Mouse (Mus musculus): ENCODE data around the gene Cyp4x1. TPM values are rescaled to one million over a fixed set of nuclear protein-coding genes. Genes with fewer than 3 reads are reported as not detected.

The Cyp4x1 gene
- total RNA-seq, 2 experiments from 2014 or later = not detected

DNA sequence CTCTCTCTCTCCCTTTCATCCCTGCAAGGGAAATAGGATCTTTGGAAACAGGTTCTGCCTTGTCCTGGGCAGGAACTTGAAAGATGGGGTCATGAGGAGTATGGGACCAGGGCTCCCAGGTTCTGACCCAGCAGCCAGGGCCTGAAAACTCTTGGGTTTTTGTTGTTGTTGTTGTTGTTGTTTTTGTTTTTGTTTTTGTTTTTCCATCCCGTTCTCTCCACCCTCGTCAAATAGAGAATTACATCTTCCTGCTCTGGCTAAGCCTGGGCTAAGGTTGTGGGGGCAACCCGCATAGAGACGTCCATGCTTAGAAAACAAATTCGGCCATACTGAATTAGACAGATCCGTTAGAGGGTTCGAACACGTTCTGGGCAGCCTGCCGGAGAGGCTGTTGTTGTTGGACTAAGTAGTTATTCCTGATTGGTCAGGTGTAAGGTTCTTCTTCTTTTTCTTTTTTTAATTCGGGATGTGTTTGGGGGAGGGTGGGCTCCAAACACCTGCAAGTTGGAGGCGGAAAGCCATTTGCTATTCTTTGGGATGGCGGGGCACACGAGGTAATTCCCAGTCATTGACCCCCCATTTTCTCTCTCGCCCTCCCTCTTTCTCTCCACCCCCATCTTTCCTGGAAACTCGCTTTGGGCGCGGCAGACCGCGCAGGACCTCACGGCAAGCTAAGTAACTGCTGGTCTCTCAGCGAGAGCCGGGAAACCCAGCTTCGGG is 75.0 kb downstream of the Cyp4x1 start:
- intact Hi-C loops (cut with DNase I; ENCODE audit: low total_unique reads) = no loop called here
- no peak for DNase-seq

- no peak for DNase-seq
- intact Hi-C loops (cut with DNase I; ENCODE audit: low total_unique reads) = no loop called here
These were observed 75.7 kb downstream of the Cyp4x1 start for GRCm38 (mm10) chr4:115058317-115058761.

DNA sequence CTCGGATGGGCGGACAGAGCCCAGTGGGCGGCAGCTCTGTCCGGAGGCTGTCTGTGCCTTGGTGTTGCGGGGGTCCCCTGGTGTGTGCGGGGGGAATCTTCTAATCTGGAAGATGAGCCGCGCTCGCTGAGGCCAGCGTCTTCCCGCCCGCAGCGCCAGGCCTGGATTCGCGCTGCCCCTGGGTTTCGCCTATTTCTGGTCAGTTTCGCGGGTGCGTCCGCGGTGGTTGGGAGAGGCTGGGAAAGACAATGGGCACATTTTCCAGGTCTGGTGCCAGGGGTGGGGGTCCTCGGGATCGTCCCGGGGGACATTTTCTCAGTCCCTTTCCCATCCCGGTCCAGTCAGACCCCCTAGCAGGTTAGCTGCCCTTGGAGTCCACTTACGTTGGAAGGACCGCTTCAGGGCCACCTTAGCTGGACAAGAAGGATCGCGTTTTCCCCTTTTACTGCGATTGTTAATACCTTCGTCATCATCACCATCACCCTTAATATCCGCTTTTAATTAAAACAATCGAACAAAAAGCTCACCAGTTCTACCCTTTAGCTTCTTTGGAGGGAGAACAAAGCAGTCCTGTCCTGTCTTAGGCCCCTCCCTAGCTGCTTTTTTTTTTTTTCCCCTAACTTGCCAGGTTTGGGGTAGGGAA is 76.3 kb downstream of the Cyp4x1 start:
- intact Hi-C loops (cut with DNase I; ENCODE audit: low total_unique reads) = no loop called here
- no peak for DNase-seq

GRCm38 (mm10) chr4:115056921-115057673 is 77.0 kb downstream of the Cyp4x1 start:
- peak; percentile 42 for DNase-seq
- intact Hi-C loops (cut with DNase I; ENCODE audit: low total_unique reads) = no loop called here

- intact Hi-C loops (cut with DNase I; ENCODE audit: low total_unique reads) = no loop called here
- no peak for DNase-seq
These were observed 77.6 kb downstream of the Cyp4x1 start, which contains the start of gene Tal1 for GRCm38 (mm10) chr4:115056371-115056920. Gene Tal1 (plus strand): TSS chr4:115056426.

Other genes starting within 250 kb of the Cyp4x1 start
- gene Foxd2, start 225.4 kb downstream of the Cyp4x1 start, total RNA-seq (2021) = under 1 TPM; 0.42 to 0.72 TPM
- not detected for gene Foxe3, start 208.3 kb downstream of the Cyp4x1 start, total RNA-seq (2021)
- gene Cmpk1, start 147.0 kb downstream of the Cyp4x1 start, total RNA-seq (2021) = 10 to 100 TPM; 24.5 to 26.9 TPM
- under 1 TPM; 0.84 to 0.86 TPM for gene Stil, start 134.1 kb downstream of the Cyp4x1 start, total RNA-seq (2021)
- gene Tal1, start 77.9 kb downstream of the Cyp4x1 start, total RNA-seq (2021) = 1 to 10 TPM; 1.9 to 2.5 TPM
- gene Pdzk1ip1, start 45.6 kb downstream of the Cyp4x1 start, total RNA-seq (2021) = under 1 TPM in 1 of 2 experiments, not detected in 1; 0.57 TPM
- gene Cyp4a29, start 107.8 kb upstream of the Cyp4x1 start, total RNA-seq (2021) = not detected
- gene Cyp4a12a, start 164.8 kb upstream of the Cyp4x1 start, total RNA-seq (2021) = not detected